Mouse (Mus musculus) brown adipose tissue, adult 24 weeks (tissue): ENCODE measurements around the gene Gm13694. TPM values are rescaled to one million over a fixed set of nuclear protein-coding genes. Genes with fewer than 3 reads are reported as not detected.
"Not testable (repeated sequence)": the region's sequence is repeated elsewhere in the genome, so short reads cannot be mapped to it uniquely, and the experiment has no call there.

ENCODE experiments used
- H3K27ac ChIP-seq: fragments of 200-500 bp; replicated peaks from 2 replicates; pipeline ENCODE4 v1.5.1; 2012; ENCODE audit warnings: low read depth, mild to moderate bottlenecking, low read length
- H3K4me1 ChIP-seq: fragments of 200-500 bp; 2 replicates; pipeline ENCODE4 v1.6.1; 2012; ENCODE audit warnings: low read length, mixed read lengths; ENCODE audit not compliant: control insufficient read depth, insufficient read depth, insufficient read length
- H3K4me3 ChIP-seq: fragments of 200-500 bp; 2 replicates; pipeline ENCODE4 v1.5.1; 2012; ENCODE audit warnings: low read depth, mild to moderate bottlenecking, low read length, moderate library complexity; ENCODE audit not compliant: insufficient read depth
- polyA plus RNA-seq: library from polyadenylated mRNA; stranded (reverse); fragments of >200 nt; gene quantifications from 2 replicates; pipeline ENCODE4 v1.2.4, GENCODE M21; 2012; ENCODE audit not compliant: missing spikeins, insufficient read depth, insufficient read length

Gene Gm13694
- polyA plus RNA-seq, 1 experiment, result not detected

DNA sequence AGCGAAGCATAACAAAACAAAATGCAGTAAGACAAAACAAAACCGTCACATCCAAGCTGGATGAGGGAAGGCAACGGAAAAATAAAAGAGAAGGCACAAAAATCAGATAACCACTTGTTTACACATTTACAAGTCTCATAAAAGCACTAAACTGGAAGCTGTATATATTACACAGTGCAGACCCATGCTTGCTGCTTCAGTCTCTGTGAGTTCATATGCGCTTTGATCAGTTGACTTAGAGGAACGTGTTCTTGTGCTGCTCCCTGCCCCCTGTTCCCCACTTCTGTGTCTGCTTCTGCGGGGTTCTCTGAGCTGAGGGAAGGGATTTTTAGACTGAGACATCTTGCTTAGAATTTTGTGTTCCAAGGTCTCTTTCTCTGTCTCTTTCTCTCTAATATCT is 35.8 kb downstream of the Gm13694 start:
- H3K27ac ChIP-seq, result no peak overlapping the region
- no peak overlapping the region for H3K4me3 ChIP-seq
- 0 out of 2 replicates have a peak, but pooled peaks cover 3% of the 10 kb centered on the region for H3K4me1 ChIP-seq

DNA sequence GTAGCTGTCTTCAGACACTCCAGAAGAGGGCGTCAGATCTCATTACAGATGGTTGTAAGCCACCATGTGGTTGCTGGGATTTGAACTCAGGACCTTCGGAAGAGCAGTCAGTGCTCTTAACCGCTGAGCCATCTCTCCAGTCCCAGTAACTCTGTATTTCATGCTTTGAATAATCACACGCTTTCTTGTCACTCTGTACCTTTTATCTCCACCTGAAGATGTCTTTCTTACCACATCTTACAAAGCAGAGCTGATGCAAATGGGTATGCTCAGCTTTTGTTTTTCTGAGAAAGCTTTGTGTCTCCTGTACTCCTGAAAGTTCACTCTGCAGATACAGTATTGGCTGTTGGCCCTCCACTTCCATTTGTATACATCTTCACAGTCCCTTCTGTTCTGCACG is 37.6 kb downstream of the Gm13694 start:
- not testable (repeated sequence) for H3K4me3 ChIP-seq, H3K27ac ChIP-seq, H3K4me1 ChIP-seq

DNA sequence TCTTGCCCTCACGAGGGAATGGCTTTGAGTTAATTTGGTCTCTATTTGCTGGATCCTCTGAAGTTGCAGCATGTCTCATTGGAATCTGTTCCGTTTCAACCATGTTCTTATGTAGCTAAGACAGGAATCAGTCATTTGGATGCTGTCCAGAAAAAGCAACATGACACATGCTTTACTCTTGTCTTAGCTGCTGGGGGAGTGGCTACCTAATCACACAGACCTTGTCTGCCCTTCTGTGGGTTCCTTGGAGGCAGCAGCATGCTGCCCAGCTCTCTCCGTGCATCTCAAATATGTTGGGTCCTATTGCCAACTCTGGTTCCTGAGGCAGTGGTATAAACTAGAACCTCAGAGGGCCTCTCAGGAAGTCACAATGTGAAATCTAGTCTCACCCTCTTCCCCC is 39.6 kb downstream of the Gm13694 start:
- Histone ChIP-seq H3K4me3 (no peak overlapping the region), H3K27ac (no peak overlapping the region), H3K4me1 (peaks cover 8% of the 10 kb centered on the region; the same call in 1 of the 2 replicates)

DNA sequence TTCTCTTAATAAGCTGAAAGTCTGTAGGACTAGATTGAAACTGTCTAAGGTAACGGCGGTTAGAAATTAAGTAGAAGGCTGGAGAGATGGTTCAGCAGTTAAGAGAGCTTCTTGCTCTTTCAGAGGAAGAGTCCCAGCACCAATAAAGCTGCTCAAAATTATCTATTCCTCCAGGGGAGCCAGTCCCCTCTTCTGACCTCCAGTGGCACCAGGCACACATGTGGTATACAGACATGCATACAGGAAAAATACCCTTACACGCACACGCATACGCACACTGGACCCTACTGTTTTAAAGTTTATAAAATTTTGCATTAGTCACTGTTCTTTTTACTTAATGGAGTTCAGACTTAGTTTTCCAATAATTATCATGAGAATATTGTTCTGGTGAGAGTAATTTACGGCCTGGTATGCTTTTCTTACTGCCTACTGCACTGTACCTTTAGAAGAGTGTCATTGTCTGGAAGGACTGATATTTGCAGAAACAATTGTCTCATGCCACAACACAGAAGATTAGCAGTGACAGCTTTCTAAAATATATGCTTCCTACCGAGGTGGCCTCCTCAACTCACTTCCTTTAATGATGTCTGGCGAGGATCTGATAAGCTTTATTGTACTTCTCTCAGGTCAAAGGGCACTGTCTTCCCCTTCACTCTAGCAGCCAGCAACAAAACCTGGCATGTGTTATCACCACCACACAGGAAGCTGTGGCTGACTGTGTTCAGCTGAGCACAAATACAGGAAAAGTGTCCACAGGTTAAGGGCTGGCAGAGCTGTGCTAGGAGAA is 41.0 kb downstream of the Gm13694 start:
- Histone ChIP-seq H3K4me3 (no peak overlapping the region), H3K4me1 (peaks cover 8% of the 10 kb centered on the region; the same call in 1 of the 2 replicates), H3K27ac (no peak overlapping the region)

DNA sequence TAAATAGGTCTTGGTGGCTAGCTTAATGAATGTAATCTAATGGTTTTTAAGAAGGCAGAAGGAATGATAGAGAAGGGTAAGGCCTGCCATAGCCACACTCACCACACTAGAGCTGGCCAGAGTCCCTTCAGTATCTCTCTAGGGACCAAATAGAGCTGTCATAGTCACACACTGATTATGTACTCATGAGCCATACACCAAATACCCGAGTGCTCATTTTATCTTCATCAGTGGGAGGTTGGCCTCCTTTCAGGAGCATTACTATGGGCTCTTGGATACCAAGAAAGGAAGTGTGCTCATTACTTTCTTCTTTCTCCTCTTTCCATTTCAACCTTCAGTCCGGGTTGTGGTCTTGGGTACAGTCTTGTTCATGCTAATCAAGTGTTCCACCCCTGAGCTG is 43.2 kb downstream of the Gm13694 start:
- no peak overlapping the region for H3K4me3 ChIP-seq
- H3K27ac ChIP-seq, result no peak overlapping the region
- H3K4me1 ChIP-seq, result peaks cover 8% of the 10 kb centered on the region; the same call in 1 of the 2 replicates

DNA sequence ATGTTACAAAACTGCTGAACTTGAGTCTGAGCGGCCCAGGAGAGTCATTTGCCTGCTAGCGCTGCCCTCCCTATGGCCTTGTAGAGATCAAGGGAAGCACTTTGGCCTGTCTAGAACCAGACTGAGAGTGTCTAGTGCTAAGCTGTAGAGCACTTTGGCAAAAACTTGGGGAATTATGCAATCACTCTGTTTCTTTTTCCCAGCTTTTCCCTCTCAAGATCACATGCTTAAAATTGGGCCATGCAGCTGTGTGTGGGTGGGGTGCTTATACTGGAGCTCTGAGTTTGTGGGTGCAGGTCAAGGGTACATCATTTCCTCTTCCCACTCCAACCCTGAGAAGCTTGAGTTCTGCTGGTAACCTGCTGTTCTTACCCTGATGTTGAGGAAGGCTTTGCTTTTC is 44.2 kb downstream of the Gm13694 start:
- Histone ChIP-seq H3K27ac (peak overlapping the region; percentile 40; the same call in 1 of the 2 replicates), H3K4me3 (no peak overlapping the region), H3K4me1 (peaks cover 8% of the 10 kb centered on the region; the same call in 1 of the 2 replicates)

DNA sequence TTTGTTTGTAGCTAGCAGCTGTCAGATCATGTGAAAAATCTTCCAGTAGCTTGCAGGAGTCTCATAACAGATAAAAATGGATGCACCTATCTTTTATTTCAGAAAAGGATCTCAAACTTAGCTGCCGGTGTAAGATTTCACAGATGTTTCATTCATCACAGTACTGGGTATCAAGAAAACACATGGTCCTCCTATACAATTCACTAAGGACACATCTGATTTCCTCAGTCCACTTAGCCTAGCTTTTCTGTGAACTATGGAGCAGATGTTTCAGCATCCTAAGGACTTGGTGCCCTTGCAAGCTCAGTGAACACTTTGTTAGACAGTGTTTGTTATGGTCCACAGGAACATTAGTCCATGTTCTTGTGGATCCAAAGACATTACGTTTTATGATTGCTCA is 44.6 kb downstream of the Gm13694 start:
- H3K4me3 ChIP-seq, result no peak overlapping the region
- H3K27ac ChIP-seq, result peak overlapping the region; percentile 40; the same call in 1 of the 2 replicates
- H3K4me1 ChIP-seq, result peaks cover 8% of the 10 kb centered on the region; the same call in 1 of the 2 replicates

DNA sequence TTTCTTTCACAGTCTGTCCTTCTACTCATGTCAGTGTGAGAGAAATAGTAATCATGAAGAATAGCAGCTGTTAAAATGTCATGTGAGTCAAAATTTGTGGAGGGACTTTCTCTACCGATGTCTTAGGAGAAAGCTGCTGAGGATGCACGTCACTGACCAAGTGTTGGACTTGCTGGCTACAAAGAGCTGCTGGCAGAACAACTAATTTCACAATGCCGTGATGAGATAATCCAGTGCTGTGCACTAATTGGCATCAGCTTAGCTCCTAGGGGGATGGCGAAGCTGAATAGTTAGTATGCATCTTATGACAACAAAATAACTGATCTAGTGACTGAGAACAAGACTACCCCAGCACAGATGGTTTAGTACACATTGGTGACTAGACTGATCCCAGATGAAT is 46.5 kb downstream of the Gm13694 start:
- peaks cover 5% of the 10 kb centered on the region; the same call in 1 of the 2 replicates for H3K4me1 ChIP-seq
- no peak overlapping the region for H3K4me3 ChIP-seq
- H3K27ac ChIP-seq, result no peak overlapping the region

Other genes starting within 250 kb of the Gm13694 start
- gene Fam171b, start 166.3 kb upstream of the Gm13694 start, polyA plus RNA-seq, result 0.21 and 0.55 TPM in 2 replicates
- not detected in 2 replicates for gene Zswim2, start 37.7 kb upstream of the Gm13694 start, polyA plus RNA-seq
- not detected in 2 replicates for gene Gm13698, start 23.2 kb upstream of the Gm13694 start, polyA plus RNA-seq
- gene Gm13693, start 17.4 kb upstream of the Gm13694 start, polyA plus RNA-seq, result not detected in 2 replicates
- gene Gm13695, start 11.6 kb upstream of the Gm13694 start, polyA plus RNA-seq, result 0.67 TPM in 1 of 2 replicates, not detected in the other
- not detected in 2 replicates for gene Gm13696, start 5.8 kb upstream of the Gm13694 start, polyA plus RNA-seq
- not detected in 2 replicates for gene Gm13697, start 5.8 kb downstream of the Gm13694 start, polyA plus RNA-seq
- not detected in 2 replicates for gene Gm13691, start 11.6 kb downstream of the Gm13694 start, polyA plus RNA-seq